Mouse (Mus musculus) intestine, postnatal 0 days (tissue): ENCODE data around the gene Haspin. TPM values are rescaled to one million over a fixed set of nuclear protein-coding genes. Genes with fewer than 3 reads are reported as not detected.
A peak's percentile ranks its signal among the peaks of the same experiment; 100 is the strongest.
"Not testable (repeated sequence)": the region's sequence is repeated elsewhere in the genome, so short reads cannot be mapped to it uniquely, and the experiment has no call there.

Source experiments
- ATAC-seq: fragments of 200-750 bp; cut with Nextera tagmentation; 2 replicates; pipeline ENCODE4 v1.8.0; 2017; ENCODE audit warnings: mild to moderate bottlenecking, moderate TSS enrichment, moderate library complexity
- H3K27ac ChIP-seq: fragments of 300-500 bp; sonication (generic); 2 replicates; pipeline ENCODE4 v1.5.1; 2014; ENCODE audit warnings: mild to moderate bottlenecking, low read depth, low read length, moderate library complexity
- H3K27me3 ChIP-seq: fragments of 300-500 bp; sonication (generic); replicated peaks from 2 replicates; pipeline ENCODE4 v1.6.1; 2014; ENCODE audit warnings: low read length, mixed read lengths; ENCODE audit not compliant: control insufficient read depth, insufficient read depth
- H3K36me3 ChIP-seq: fragments of 300-500 bp; sonication (generic); 2 replicates; pipeline ENCODE4 v1.6.1; 2014; ENCODE audit warnings: mild to moderate bottlenecking, moderate library complexity; ENCODE audit not compliant: control insufficient read depth, insufficient read depth
- H3K4me1 ChIP-seq: fragments of 300-500 bp; sonication (generic); replicated peaks from 2 replicates; pipeline ENCODE4 v1.6.1; 2014; ENCODE audit warnings: antibody characterized with exemption, low read length, mixed read lengths; ENCODE audit not compliant: control insufficient read depth, insufficient read depth
- H3K4me2 ChIP-seq: fragments of 300-500 bp; sonication (generic); replicated peaks from 2 replicates; pipeline ENCODE4 v1.6.1; 2014; ENCODE audit warnings: low read depth, mild to moderate bottlenecking, moderate library complexity
- H3K4me3 ChIP-seq: fragments of 300-500 bp; sonication (generic); 2 replicates; pipeline ENCODE4 v1.5.1; 2014; ENCODE audit warnings: low read depth, low read length
- H3K9ac ChIP-seq: fragments of 300-500 bp; sonication (generic); 2 replicates; pipeline ENCODE4 v1.6.1; 2014; ENCODE audit warnings: mild to moderate bottlenecking, low read depth, low read length
- H3K9me3 ChIP-seq: fragments of 300-500 bp; sonication (generic); 2 replicates; pipeline ENCODE4 v1.6.1; 2016; ENCODE audit warnings: mixed run types; ENCODE audit not compliant: control insufficient read depth
- CTCF ChIP-seq: sonication (generic); IDR thresholded peaks from 2 replicates; pipeline ENCODE4 v1.5.1; 2016; ENCODE audit warnings: low read depth, mild to moderate bottlenecking, control low read depth, antibody characterized with exemption, moderate library complexity
- WGBS: fragments of 180-500 bp; shearing (Covaris S2); extraction: QIAGEN DNeasy Blood & Tissue Kit; methylation state at CpG from one replicate; pipeline ENCODE4 v1.1.7; 2014; 5-methylcytosine and 5-hydroxymethylcytosine counted together
- polyA plus RNA-seq: library from polyadenylated mRNA; unstranded; fragments of >200 nt; fragmentation: Nextera tagmentation; extraction: Ambion mirVana; gene quantifications from 2 replicates; pipeline ENCODE4 v1.2.1, GENCODE M21; 2015

Gene Haspin
- polyA plus RNA-seq, 1 experiment from 2014 or later, result 5.7 TPM

GRCm38 (mm10) chr11:73108898-73109625, 29.0 kb downstream of the Haspin start:
- no peak overlapping the region for H3K9ac ChIP-seq
- no peak for ATAC-seq
- H3K4me2 ChIP-seq, result no peak overlapping the region
- no peak overlapping the region for H3K4me3 ChIP-seq
- no peaks in the 10 kb centered on the region for H3K27me3 ChIP-seq
- WGBS, result 66% methylated on average over 14 of the region's 14 CpGs
- no peak overlapping the region for H3K27ac ChIP-seq
- no peaks in the 10 kb centered on the region for H3K9me3 ChIP-seq
- TF ChIP-seq CTCF, result no peak
- no peaks in the 10 kb centered on the region for H3K36me3 ChIP-seq
- no peaks in the 10 kb centered on the region for H3K4me1 ChIP-seq

DNA sequence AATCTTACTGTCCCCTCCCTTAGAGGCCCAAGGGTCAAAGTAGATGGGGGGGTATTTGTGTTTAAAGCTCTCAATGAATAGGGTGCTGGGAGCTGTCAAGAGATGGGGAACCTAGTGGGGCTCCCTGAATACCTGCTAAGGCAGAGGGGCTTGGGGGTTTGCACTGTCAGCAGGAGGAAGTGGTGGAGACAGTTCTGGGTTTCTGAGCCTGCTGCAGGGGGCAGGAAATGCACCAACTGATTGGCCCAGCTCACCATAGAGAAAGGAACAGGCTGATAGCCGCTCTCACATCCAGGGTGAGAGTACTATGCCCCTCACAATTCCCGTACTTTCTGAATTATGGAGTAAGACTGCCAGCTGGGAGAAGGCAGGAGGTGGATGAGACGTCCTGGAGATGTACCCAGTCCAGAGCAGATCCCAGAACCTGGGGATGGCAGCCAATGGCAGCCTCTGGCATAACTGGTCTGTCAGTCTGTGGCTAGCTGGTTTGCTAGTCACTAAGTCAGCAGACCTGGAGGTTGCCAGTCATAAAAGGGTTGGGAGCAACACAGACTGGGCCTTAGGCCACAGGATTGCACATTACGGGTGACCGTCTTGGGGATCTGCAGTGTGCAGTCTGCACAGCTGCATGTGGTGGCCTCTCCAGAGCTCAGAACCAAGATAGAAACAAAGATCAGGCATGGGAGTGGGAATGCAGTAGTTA, 29.7 kb downstream of the Haspin start:
- H3K27me3 ChIP-seq, result no peaks in the 10 kb centered on the region
- no peak overlapping the region for H3K4me2 ChIP-seq
- no peak overlapping the region for H3K4me3 ChIP-seq
- no peaks in the 10 kb centered on the region for H3K9me3 ChIP-seq
- H3K27ac ChIP-seq, result no peak overlapping the region
- TF ChIP-seq CTCF, result no peak
- H3K4me1 ChIP-seq, result no peaks in the 10 kb centered on the region
- H3K9ac ChIP-seq, result no peak overlapping the region
- ATAC-seq, result no peak
- H3K36me3 ChIP-seq, result no peaks in the 10 kb centered on the region
- 76% methylated on average over 5 of the region's 5 CpGs for WGBS

- 43% methylated on average over 3 of the region's 3 CpGs for WGBS
Observed at GRCm38 (mm10) chr11:73107358-73107757, 30.7 kb downstream of the Haspin start.

GRCm38 (mm10) chr11:73105246-73105645, 32.8 kb downstream of the Haspin start:
- 50% methylated on average over 3 of the region's 3 CpGs for WGBS
- H3K4me2 ChIP-seq, result no peak overlapping the region
- no peak overlapping the region for H3K4me3 ChIP-seq
- no peaks in the 10 kb centered on the region for H3K36me3 ChIP-seq
- H3K27me3 ChIP-seq, result no peaks in the 10 kb centered on the region
- H3K9ac ChIP-seq, result no peak overlapping the region
- no peak for ATAC-seq
- no peak for TF ChIP-seq CTCF
- H3K4me1 ChIP-seq, result no peaks in the 10 kb centered on the region
- H3K9me3 ChIP-seq, result no peaks in the 10 kb centered on the region
- no peak overlapping the region for H3K27ac ChIP-seq

More at GRCm38 (mm10) chr11:73107358-73107757, 30.7 kb downstream of the Haspin start:
- not testable (repeated sequence) for H3K9me3 ChIP-seq, H3K9ac ChIP-seq, H3K4me2 ChIP-seq, H3K27ac ChIP-seq, H3K4me1 ChIP-seq, H3K4me3 ChIP-seq, H3K36me3 ChIP-seq, H3K27me3 ChIP-seq, ATAC-seq
- peak; percentile 59 for TF ChIP-seq CTCF

- 80% methylated on average over 4 of the region's 4 CpGs for WGBS
- TF ChIP-seq CTCF, result no peak
Observed at GRCm38 (mm10) chr11:73101308-73101707, 36.8 kb downstream of the Haspin start.

GRCm38 (mm10) chr11:73099976-73100750, 37.9 kb downstream of the Haspin start:
- H3K36me3 ChIP-seq, result no peaks in the 10 kb centered on the region
- WGBS, result 74% methylated on average over 14 of the region's 14 CpGs
- H3K27ac ChIP-seq, result no peak overlapping the region
- no peaks in the 10 kb centered on the region for H3K9me3 ChIP-seq
- H3K4me1 ChIP-seq, result no peaks in the 10 kb centered on the region
- no peak for TF ChIP-seq CTCF
- ATAC-seq, result no peak
- no peak overlapping the region for H3K4me2 ChIP-seq
- no peak overlapping the region for H3K9ac ChIP-seq
- H3K27me3 ChIP-seq, result no peaks in the 10 kb centered on the region
- H3K4me3 ChIP-seq, result no peak overlapping the region

More at GRCm38 (mm10) chr11:73101308-73101707, 36.8 kb downstream of the Haspin start:
- Histone ChIP-seq H3K4me2 (no peak overlapping the region), H3K9ac (no peak overlapping the region), H3K4me3 (no peak overlapping the region), H3K27me3 (no peaks in the 10 kb centered on the region), H3K36me3 (no peaks in the 10 kb centered on the region), H3K4me1 (no peaks in the 10 kb centered on the region), H3K27ac (no peak overlapping the region), H3K9me3 (no peaks in the 10 kb centered on the region)
- ATAC-seq, result no peak
